Mouse (Mus musculus) right cerebral cortex, postnatal 4 days (tissue): Measurements from ENCODE around the gene Adcy5.

ENCODE experiments used
- DNase-seq: peaks from one replicate; pipeline ENCODE4 v3.0.0-alpha.2; 2022

The Adcy5 gene

GRCm38 (mm10) chr16:35271572-35271971 lies 116.9 kb downstream of the Adcy5 start:
- no peak for DNase-seq

- no peak for DNase-seq
Measured at GRCm38 (mm10) chr16:35272417-35272816, 117.7 kb downstream of the Adcy5 start.

GRCm38 (mm10) chr16:35278166-35278565 lies 123.5 kb downstream of the Adcy5 start:
- no peak for DNase-seq

- no peak for DNase-seq
Measured at GRCm38 (mm10) chr16:35282456-35282855, 127.8 kb downstream of the Adcy5 start.

- no peak for DNase-seq
Measured at GRCm38 (mm10) chr16:35285821-35286220, 131.1 kb downstream of the Adcy5 start.

GRCm38 (mm10) chr16:35287244-35287643 lies 132.6 kb downstream of the Adcy5 start:
- DNase-seq = no peak

GRCm38 (mm10) chr16:35297786-35298185 lies 143.1 kb downstream of the Adcy5 start:
- DNase-seq = no peak

- no peak for DNase-seq
Measured at GRCm38 (mm10) chr16:35300156-35300555, 145.5 kb downstream of the Adcy5 start.

- no peak for DNase-seq
Measured at GRCm38 (mm10) chr16:35302441-35303280, 148.0 kb downstream of the Adcy5 start.

- no peak for DNase-seq
Measured at GRCm38 (mm10) chr16:35303721-35304120, 149.0 kb downstream of the Adcy5 start.

- DNase-seq = no peak
Measured at GRCm38 (mm10) chr16:35304416-35304815, 149.7 kb downstream of the Adcy5 start.

- DNase-seq = no peak
Measured at GRCm38 (mm10) chr16:35305226-35305625, 150.5 kb downstream of the Adcy5 start.

GRCm38 (mm10) chr16:35306631-35307030 lies 152.0 kb downstream of the Adcy5 start:
- DNase-seq = no peak

GRCm38 (mm10) chr16:35307331-35307730 lies 152.7 kb downstream of the Adcy5 start:
- DNase-seq = no peak

GRCm38 (mm10) chr16:35308016-35308415 lies 153.3 kb downstream of the Adcy5 start:
- DNase-seq = no peak

- no peak for DNase-seq
Measured at GRCm38 (mm10) chr16:35308486-35309143, 153.9 kb downstream of the Adcy5 start.

GRCm38 (mm10) chr16:35309634-35310033 lies 155.0 kb downstream of the Adcy5 start:
- no peak for DNase-seq

- DNase-seq = no peak
Measured at GRCm38 (mm10) chr16:35310551-35311110, 156.0 kb downstream of the Adcy5 start.

GRCm38 (mm10) chr16:35311586-35311985 lies 156.9 kb downstream of the Adcy5 start:
- DNase-seq = no peak

GRCm38 (mm10) chr16:35315496-35315895 lies 160.8 kb downstream of the Adcy5 start:
- no peak for DNase-seq

- no peak for DNase-seq
Measured at GRCm38 (mm10) chr16:35316856-35317264, 162.2 kb downstream of the Adcy5 start.

- no peak for DNase-seq
Measured at GRCm38 (mm10) chr16:35317460-35317859, 162.8 kb downstream of the Adcy5 start.

GRCm38 (mm10) chr16:35318397-35318796 lies 163.7 kb downstream of the Adcy5 start:
- DNase-seq = no peak

GRCm38 (mm10) chr16:35319335-35319734 lies 164.7 kb downstream of the Adcy5 start:
- no peak for DNase-seq
